Mouse (Mus musculus) gastrocnemius, adult 2 months (tissue): ENCODE measurements around the gene Asb5. TPM values are rescaled to one million over a fixed set of nuclear protein-coding genes. Genes with fewer than 3 reads are reported as not detected.
A peak's percentile ranks its signal among the peaks of the same experiment; 100 is the strongest.
"Not testable (repeated sequence)": the region's sequence is repeated elsewhere in the genome, so short reads cannot be mapped to it uniquely, and the experiment has no call there.

ENCODE experiments used
- DNase-seq: peaks from one replicate; pipeline ENCODE4 v3.0.0; 2022
- H3K27ac ChIP-seq: fragments of 200-600 bp; 2 replicates; pipeline ENCODE4 v1.8.1; 2022; ENCODE audit warnings: mild to moderate bottlenecking
- H3K4me3 ChIP-seq: fragments of 200-600 bp; 2 replicates; pipeline ENCODE4 v1.8.1; 2022; ENCODE audit warnings: mild to moderate bottlenecking, moderate library complexity
- CTCF ChIP-seq: fragments of 200-600 bp; IDR thresholded peaks from 2 replicates; pipeline ENCODE4 v1.8.1; 2022; ENCODE audit warnings: antibody characterized with exemption, mild to moderate bottlenecking, moderate library complexity
- intact Hi-C: fragments of 180-260 bp; cut with DNase I; formaldehyde crosslinking; loops from one replicate; pipeline ENCODE4 v1.15.1; 2025
- total RNA-seq, 2 experiments: library from RNA; stranded (reverse); gene quantifications; 2 replicates each; pipeline ENCODE4 v1.2.3; 2021

Asb5 gene
- total RNA-seq, 2 experiments from 2014 or later, result 148 to 292 TPM

DNA sequence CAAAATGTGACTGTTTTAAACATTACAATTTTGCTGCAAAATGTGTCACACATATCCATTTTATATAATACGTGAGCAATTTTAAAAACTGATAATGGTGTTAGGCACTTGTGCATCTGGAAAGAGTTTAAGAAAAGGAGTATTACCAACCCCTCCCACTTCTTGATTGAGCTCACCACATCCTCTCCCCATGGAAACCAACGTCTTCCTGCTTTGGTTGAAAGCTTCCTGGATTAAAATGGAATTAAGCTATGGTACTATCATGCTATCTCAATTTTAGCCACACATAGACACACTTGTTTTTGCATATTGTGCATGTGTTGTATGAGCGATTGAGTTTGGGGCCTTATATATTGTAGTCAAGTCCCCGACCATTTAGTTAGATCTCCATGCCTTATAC is 74.1 kb downstream of the Asb5 start:
- Histone ChIP-seq H3K4me3 (no peak overlapping the region), H3K27ac (no peak overlapping the region)
- no peak for TF ChIP-seq CTCF
- DNase-seq, result no peak
- intact Hi-C loops, result no loop called here

DNA sequence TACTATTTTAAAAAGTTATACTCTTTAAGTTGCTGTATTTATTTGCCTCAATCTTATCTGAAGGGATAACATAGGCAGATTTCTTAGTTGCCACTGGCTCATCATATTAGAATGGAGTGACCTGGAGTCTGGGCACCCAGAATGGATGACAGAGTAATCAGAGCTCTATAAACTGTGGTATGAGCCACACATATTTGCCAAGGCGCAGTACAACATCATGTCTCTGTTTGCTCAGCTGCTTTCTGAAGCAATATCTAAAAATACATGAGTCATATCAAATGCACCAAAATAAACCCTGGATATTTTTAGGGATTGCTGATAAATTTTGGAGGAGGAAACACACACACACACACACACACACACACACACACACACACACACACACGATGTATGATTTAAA is 80.0 kb downstream of the Asb5 start:
- peak; percentile 52 for DNase-seq
- Histone ChIP-seq H3K4me3 (no peak overlapping the region), H3K27ac (peak overlapping the region; percentile 86)
- intact Hi-C loops, result no loop called here
- no peak for TF ChIP-seq CTCF

DNA sequence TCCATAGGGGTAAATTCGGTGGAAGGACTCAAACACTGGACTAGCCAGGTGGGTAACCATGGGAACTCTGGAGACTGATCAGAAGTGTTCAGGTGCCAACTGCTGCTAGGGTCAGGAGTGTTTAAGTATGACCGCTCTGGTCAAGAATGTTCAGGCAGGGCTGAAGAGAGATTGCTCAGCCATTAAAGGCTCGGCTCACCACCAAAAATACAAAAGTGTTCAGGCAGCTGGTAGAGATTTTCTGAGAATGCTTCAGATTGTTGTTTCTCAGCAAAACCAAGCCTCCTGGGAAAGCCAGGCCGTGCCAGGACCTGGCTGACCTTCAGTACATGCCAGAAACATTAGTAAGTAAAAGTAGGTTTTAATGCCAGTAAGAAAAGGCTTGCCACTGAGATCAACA is 80.9 kb downstream of the Asb5 start:
- peak overlapping the region; percentile 1 for H3K4me3 ChIP-seq
- intact Hi-C loops, result loop anchor here (5.0 kb wide), 2 partner anchors 47 to 63 kb away; no protein-coding TSS in a partner anchor
- TF ChIP-seq CTCF, result no peak
- DNase-seq, result peak; percentile 69
- peak overlapping the region; percentile 86 for H3K27ac ChIP-seq

DNA sequence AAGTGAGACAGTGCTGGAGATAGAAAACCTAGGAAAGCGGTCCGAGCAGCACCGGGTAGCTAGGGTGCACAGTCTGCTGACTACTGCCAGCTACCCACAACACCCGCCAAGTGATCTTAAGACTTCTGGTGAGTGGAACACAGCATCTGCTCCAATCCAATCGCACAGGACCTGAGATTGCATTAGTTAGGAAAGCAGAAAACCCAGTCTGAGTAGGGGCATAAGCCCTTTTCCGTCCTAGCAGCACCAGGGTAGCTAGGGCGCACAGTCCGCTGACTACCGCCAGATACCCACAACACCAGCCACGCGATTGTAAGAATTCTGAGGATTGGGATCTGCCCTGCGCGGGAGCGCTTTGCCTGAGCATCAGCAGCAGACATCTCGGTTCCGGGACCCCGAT is 87.3 kb downstream of the Asb5 start:
- H3K27ac ChIP-seq, H3K4me3 ChIP-seq, DNase-seq, intact Hi-C loops: not testable (repeated sequence)

Other genes with a start within 250 kb of the Asb5 start
- gene Spcs3, start 418 bp downstream of the Asb5 start, total RNA-seq, result 10 to 100 TPM; 26.6 to 27.7 TPM
- not detected for gene Spata4, start 71.2 kb downstream of the Asb5 start, total RNA-seq